Mouse (Mus musculus) ES-E14 (cell line): Measurements from ENCODE around the gene Otoa. TPM values are rescaled to one million over a fixed set of nuclear protein-coding genes. Genes with fewer than 3 reads are reported as not detected.

ENCODE experiments used
- DNase-seq: peaks from one replicate; pipeline ENCODE4 v3.0.0-alpha.2; 2013; ENCODE audit warnings: low read depth, low spot score
- H3K27ac ChIP-seq: 2 replicates; pipeline ENCODE4 v1.5.1; 2012; ENCODE audit warnings: low read depth, mild to moderate bottlenecking, low read length, moderate library complexity, mixed read lengths; ENCODE audit not compliant: poor library complexity, insufficient read depth, severe bottlenecking
- H3K36me3 ChIP-seq: 2 replicates; pipeline ENCODE4 v1.6.1; 2012; ENCODE audit warnings: mild to moderate bottlenecking, low read length, moderate library complexity, mixed read lengths; ENCODE audit not compliant: control insufficient read depth, poor library complexity, insufficient read depth, severe bottlenecking
- H3K4me1 ChIP-seq, 2 experiments: fragments of 150-350 bp in 1 of 2; sonication (generic) in 1 of 2; 2 replicates each; pipeline ENCODE4 v1.6.1; 2012; ENCODE audit warnings: low read length in 2 of 2, mild to moderate bottlenecking in 1 of 2, mixed read lengths in 1 of 2; ENCODE audit not compliant: control insufficient read depth in 2 of 2, insufficient read depth in 2 of 2, poor library complexity in 1 of 2
- H3K4me3 ChIP-seq, 2 experiments: fragments of 150-350 bp in 1 of 2; sonication (generic) in 1 of 2; 2 replicates each; pipeline ENCODE4 v1.5.1; 2012; ENCODE audit warnings: low read length in 2 of 2, low read depth in 1 of 2, mild to moderate bottlenecking in 1 of 2, mixed read lengths in 1 of 2; ENCODE audit not compliant: insufficient read depth in 1 of 2, poor library complexity in 1 of 2, severe bottlenecking in 1 of 2
- H3K9ac ChIP-seq: 2 replicates; pipeline ENCODE4 v1.6.1; 2012; ENCODE audit warnings: low read depth, mild to moderate bottlenecking, low read length, mixed read lengths; ENCODE audit not compliant: poor library complexity, insufficient read depth, severe bottlenecking
- H3K9me3 ChIP-seq: fragments of 150-350 bp; sonication (generic); 2 replicates; pipeline ENCODE4 v1.6.1; 2012; ENCODE audit warnings: low read depth, mild to moderate bottlenecking, low read length; ENCODE audit not compliant: control insufficient read depth, insufficient read depth
- CHD2 ChIP-seq: IDR thresholded peaks from 2 replicates; pipeline ENCODE4 v1.6.1; 2014; ENCODE audit warnings: mild to moderate bottlenecking, low read depth, low read length, inconsistent platforms
- HCFC1 ChIP-seq: IDR thresholded peaks from 2 replicates; pipeline ENCODE4 v1.6.1; 2012; ENCODE audit warnings: low read length, inconsistent platforms, borderline replicate concordance; ENCODE audit not compliant: insufficient read depth
- MAFK ChIP-seq: IDR thresholded peaks from 2 replicates; pipeline ENCODE4 v1.6.1; 2014; ENCODE audit warnings: mild to moderate bottlenecking, low read depth, low read length, inconsistent platforms; ENCODE audit not compliant: insufficient read depth
- ZC3H11A ChIP-seq: IDR thresholded peaks from 2 replicates; pipeline ENCODE4 v1.6.1; 2012; ENCODE audit warnings: low read depth, mild to moderate bottlenecking, inconsistent platforms, low read length, borderline replicate concordance
- ZNF384 ChIP-seq: IDR thresholded peaks from 2 replicates; pipeline ENCODE4 v1.6.1; 2012; ENCODE audit warnings: low read depth, low read length, inconsistent platforms
- in situ Hi-C, 2 experiments: fragments of 600-800 bp; cut with MboI; formaldehyde crosslinking; loops; one replicate each; pipeline ENCODE4 v1.15.1; 2025; ENCODE audit warnings: low sequenced_read_pairs in 2 of 2, inconsistent platforms in 1 of 2; ENCODE audit not compliant: unreplicated experiment in 2 of 2
- total RNA-seq: library from RNA; depleted of rRNA; stranded (reverse); fragments of 300-350 nt; gene quantifications from 2 replicates; pipeline ENCODE4 v1.2.3, GENCODE M21; 2012

Gene Otoa
- total RNA-seq, 1 experiment = 0.22 TPM

- Histone ChIP-seq H3K36me3 (no peaks in the 10 kb centered on the region), H3K27ac (no peak overlapping the region), H3K4me1 (no peaks in the 10 kb centered on the region), H3K9ac (no peak overlapping the region), H3K9me3 (no peaks in the 10 kb centered on the region), H3K4me3 (no peak overlapping the region)
- no peak for TF ChIP-seq ZNF384
- TF ChIP-seq HCFC1 = no peak
- TF ChIP-seq CHD2 = no peak
- no peak for TF ChIP-seq MAFK
- in situ Hi-C loops = no loop called here
- no peak for DNase-seq
Measured at GRCm38 (mm10) chr7:121093026-121093425, 11.6 kb downstream of the Otoa start.

- no peak for DNase-seq
- in situ Hi-C loops = no loop called here
- Histone ChIP-seq H3K9me3 (no peaks in the 10 kb centered on the region), H3K9ac (no peak overlapping the region), H3K4me3 (no peak overlapping the region), H3K36me3 (no peaks in the 10 kb centered on the region), H3K27ac (no peak overlapping the region), H3K4me1 (no peaks in the 10 kb centered on the region)
- TF ChIP-seq ZC3H11A (no peak), HCFC1 (no peak), CHD2 (no peak), MAFK (no peak)
Measured at GRCm38 (mm10) chr7:121098614-121099389, 17.4 kb downstream of the Otoa start.

GRCm38 (mm10) chr7:121107851-121108250 is 26.4 kb downstream of the Otoa start:
- no peak for TF ChIP-seq ZC3H11A
- no peak for TF ChIP-seq HCFC1
- no peak for TF ChIP-seq MAFK
- TF ChIP-seq CHD2 = no peak
- TF ChIP-seq ZNF384 = no peak
- no peaks in the 10 kb centered on the region for H3K36me3 ChIP-seq

GRCm38 (mm10) chr7:121111321-121111720 is 29.9 kb downstream of the Otoa start:
- no peak for DNase-seq
- Histone ChIP-seq H3K36me3 (no peaks in the 10 kb centered on the region), H3K9ac (no peak overlapping the region), H3K4me1 (no peaks in the 10 kb centered on the region), H3K4me3 (no peak overlapping the region), H3K9me3 (no peaks in the 10 kb centered on the region), H3K27ac (no peak overlapping the region)
- TF ChIP-seq ZNF384 (no peak), HCFC1 (no peak), ZC3H11A (no peak), MAFK (no peak), CHD2 (no peak)
- in situ Hi-C loops = no loop called here

More at GRCm38 (mm10) chr7:121107851-121108250, 26.4 kb downstream of the Otoa start:
- in situ Hi-C loops = no loop called here
- Histone ChIP-seq H3K4me1 (no peaks in the 10 kb centered on the region), H3K27ac (no peak overlapping the region), H3K9ac (no peak overlapping the region), H3K9me3 (no peaks in the 10 kb centered on the region), H3K4me3 (no peak overlapping the region)
- no peak for DNase-seq

- TF ChIP-seq ZNF384 = no peak
- no peak for TF ChIP-seq CHD2
- no peak for TF ChIP-seq HCFC1
- TF ChIP-seq MAFK = no peak
- TF ChIP-seq ZC3H11A = no peak
- in situ Hi-C loops = no loop called here
- no peak overlapping the region for H3K4me3 ChIP-seq
Measured at GRCm38 (mm10) chr7:121111762-121112161, 30.3 kb downstream of the Otoa start.

More at GRCm38 (mm10) chr7:121111762-121112161, 30.3 kb downstream of the Otoa start:
- H3K9ac ChIP-seq = no peak overlapping the region
- H3K9me3 ChIP-seq = no peaks in the 10 kb centered on the region
- no peaks in the 10 kb centered on the region for H3K36me3 ChIP-seq
- H3K4me1 ChIP-seq = no peaks in the 10 kb centered on the region
- H3K27ac ChIP-seq = no peak overlapping the region
- DNase-seq = no peak
